Mouse (Mus musculus) neural tube, embryonic 15.5 days (tissue): Measurements from ENCODE around the gene Syt7. TPM values are rescaled to one million over a fixed set of nuclear protein-coding genes. Genes with fewer than 3 reads are reported as not detected.

Experiments
- ATAC-seq: fragments of 200-750 bp; cut with Nextera tagmentation; 2 replicates; pipeline ENCODE4 v1.8.0; 2017; ENCODE audit warnings: mild to moderate bottlenecking, moderate TSS enrichment, moderate library complexity; ENCODE audit not compliant: low FRiP score
- H3K27ac ChIP-seq: fragments of 300-500 bp; sonication (generic); replicated peaks from 2 replicates; pipeline ENCODE4 v1.5.1; 2015; ENCODE audit warnings: mild to moderate bottlenecking, inconsistent platforms
- H3K27me3 ChIP-seq: fragments of 300-500 bp; sonication (generic); replicated peaks from 2 replicates; pipeline ENCODE4 v1.6.1; 2015; ENCODE audit warnings: inconsistent platforms
- H3K36me3 ChIP-seq: fragments of 300-500 bp; sonication (generic); 2 replicates; pipeline ENCODE4 v1.6.1; 2015; ENCODE audit warnings: inconsistent platforms
- H3K4me1 ChIP-seq: fragments of 300-500 bp; sonication (generic); 2 replicates; pipeline ENCODE4 v1.6.1; 2015; ENCODE audit warnings: inconsistent platforms
- H3K4me2 ChIP-seq: fragments of 300-500 bp; sonication (generic); 2 replicates; pipeline ENCODE4 v1.6.1; 2015; ENCODE audit warnings: inconsistent platforms, mild to moderate bottlenecking, moderate library complexity
- H3K4me3 ChIP-seq: fragments of 300-500 bp; sonication (generic); replicated peaks from 2 replicates; pipeline ENCODE4 v1.5.1; 2015; ENCODE audit warnings: mild to moderate bottlenecking, inconsistent platforms
- H3K9ac ChIP-seq: fragments of 300-500 bp; sonication (generic); replicated peaks from 2 replicates; pipeline ENCODE4 v1.6.1; 2015; ENCODE audit warnings: mild to moderate bottlenecking, inconsistent platforms
- H3K9me3 ChIP-seq: fragments of 300-500 bp; sonication (generic); replicated peaks from 2 replicates; pipeline ENCODE4 v1.6.1; 2016; ENCODE audit warnings: inconsistent platforms
- WGBS: fragments of 180-500 bp; shearing (Covaris S2); methylation state at CpG from one replicate; pipeline ENCODE4 v1.1.7; 2015; ENCODE audit warnings: mixed read lengths; 5-methylcytosine and 5-hydroxymethylcytosine counted together
- polyA plus RNA-seq: library from polyadenylated mRNA; unstranded; fragments of >200 nt; fragmentation: Nextera tagmentation; extraction: Ambion mirVana; gene quantifications from 2 replicates; pipeline ENCODE4 v1.2.1, GENCODE M21; 2015

Syt7 gene
- polyA plus RNA-seq, 1 experiment from 2014 or later, result 17.3 TPM

- 81% methylated on average over 6 of the region's 6 CpGs for WGBS
- H3K27me3 ChIP-seq, result 0 out of 2 replicates have a peak, but pooled peaks cover 4% of the 10 kb centered on the region
- no peak overlapping the region for H3K4me2 ChIP-seq
- H3K4me3 ChIP-seq, result no peak overlapping the region
- no peak overlapping the region for H3K27ac ChIP-seq
- no peaks in the 10 kb centered on the region for H3K9me3 ChIP-seq
- no peak overlapping the region for H3K9ac ChIP-seq
- H3K36me3 ChIP-seq, result peaks cover 40% of the 10 kb centered on the region
- no peaks in the 10 kb centered on the region for H3K4me1 ChIP-seq
- ATAC-seq, result no peak
Measured at GRCm38 (mm10) chr19:10449190-10449589, 60.3 kb downstream of the Syt7 start.

GRCm38 (mm10) chr19:10449708-10450107, 60.8 kb downstream of the Syt7 start:
- Histone ChIP-seq H3K4me2 (no peak overlapping the region), H3K4me1 (no peaks in the 10 kb centered on the region), H3K27me3 (peaks cover 9% of the 10 kb centered on the region), H3K27ac (no peak overlapping the region), H3K9ac (no peak overlapping the region), H3K9me3 (no peaks in the 10 kb centered on the region), H3K4me3 (no peak overlapping the region), H3K36me3 (peaks cover 35% of the 10 kb centered on the region)
- WGBS, result 5% methylated on average over 3 of the region's 3 CpGs
- ATAC-seq, result peak; percentile 40

- H3K27me3 ChIP-seq, result peaks cover 51% of the 10 kb centered on the region
- no peak overlapping the region for H3K27ac ChIP-seq
- no peak for ATAC-seq
- H3K4me2 ChIP-seq, result peak overlapping the region; percentile 87; the same call in 1 of the 2 replicates
- peaks cover 28% of the 10 kb centered on the region for H3K4me1 ChIP-seq
- H3K9me3 ChIP-seq, result no peaks in the 10 kb centered on the region
- no peak overlapping the region for H3K4me3 ChIP-seq
- 70% methylated on average over 4 of the region's 4 CpGs for WGBS
- H3K9ac ChIP-seq, result no peak overlapping the region
- H3K36me3 ChIP-seq, result no peaks in the 10 kb centered on the region
Measured at GRCm38 (mm10) chr19:10454718-10455436, 66.0 kb downstream of the Syt7 start.

GRCm38 (mm10) chr19:10455437-10455806, 66.5 kb downstream of the Syt7 start:
- WGBS, result 80% methylated on average over 3 of the region's 3 CpGs

GRCm38 (mm10) chr19:10456752-10457483, 68.0 kb downstream of the Syt7 start, which contains the start of gene Lrrc10b:
Gene Lrrc10b (minus strand): TSS chr19:10457473.
- Histone ChIP-seq H3K27ac (peak within 1 kb of the TSS; percentile 30), H3K4me1 (peaks cover 28% of the 10 kb centered on the region), H3K9ac (peak within 1 kb of the TSS; percentile 40), H3K4me3 (peak within 1 kb of the TSS; percentile 45), H3K36me3 (no peaks in the 10 kb centered on the region), H3K4me2 (peak within 1 kb of the TSS; percentile 87), H3K27me3 (peaks cover 62% of the 10 kb centered on the region), H3K9me3 (no peaks in the 10 kb centered on the region)
- peak; percentile 82 for ATAC-seq
- under 1% methylated on average over 94 of the region's 96 CpGs for WGBS

More at GRCm38 (mm10) chr19:10455437-10455806, 66.5 kb downstream of the Syt7 start:
- H3K4me3 ChIP-seq, result 0 out of 2 replicates have a peak overlapping the region, but pooled peaks have one; percentile 1
- no peak overlapping the region for H3K9ac ChIP-seq
- no peak for ATAC-seq
- H3K9me3 ChIP-seq, result no peaks in the 10 kb centered on the region
- H3K27me3 ChIP-seq, result peaks cover 54% of the 10 kb centered on the region
- peaks cover 28% of the 10 kb centered on the region for H3K4me1 ChIP-seq
- peak overlapping the region; percentile 87; the same call in 1 of the 2 replicates for H3K4me2 ChIP-seq
- no peaks in the 10 kb centered on the region for H3K36me3 ChIP-seq
- no peak overlapping the region for H3K27ac ChIP-seq

- H3K4me1 ChIP-seq, result peaks cover 28% of the 10 kb centered on the region
- no peaks in the 10 kb centered on the region for H3K36me3 ChIP-seq
- WGBS, result under 1% methylated on average over 34 of the region's 34 CpGs
- peaks cover 64% of the 10 kb centered on the region for H3K27me3 ChIP-seq
- H3K4me3 ChIP-seq, result peak overlapping the region; percentile 45
- peak; percentile 90 for ATAC-seq
- H3K9me3 ChIP-seq, result no peaks in the 10 kb centered on the region
- peak overlapping the region; percentile 30; the same call in 1 of the 2 replicates for H3K27ac ChIP-seq
- H3K4me2 ChIP-seq, result peak overlapping the region; percentile 87
- peak overlapping the region; percentile 40 for H3K9ac ChIP-seq
Measured at GRCm38 (mm10) chr19:10457484-10457800, 68.6 kb downstream of the Syt7 start.

- 27% methylated on average over 8 of the region's 8 CpGs for WGBS
- Histone ChIP-seq H3K9me3 (no peaks in the 10 kb centered on the region), H3K9ac (no peak overlapping the region), H3K27ac (no peak overlapping the region), H3K4me3 (peak overlapping the region; percentile 45), H3K4me2 (peak overlapping the region; percentile 87), H3K4me1 (peaks cover 28% of the 10 kb centered on the region), H3K27me3 (peaks cover 66% of the 10 kb centered on the region), H3K36me3 (no peaks in the 10 kb centered on the region)
- peak; percentile 11; the same call in 1 of the 2 replicates for ATAC-seq
Measured at GRCm38 (mm10) chr19:10458096-10458495, 69.2 kb downstream of the Syt7 start.

GRCm38 (mm10) chr19:10459907-10460306, 71.0 kb downstream of the Syt7 start:
- no peaks in the 10 kb centered on the region for H3K36me3 ChIP-seq
- H3K27me3 ChIP-seq, result peaks cover 58% of the 10 kb centered on the region
- WGBS, result 45% methylated on average over 11 of the region's 11 CpGs
- H3K4me3 ChIP-seq, result no peak overlapping the region
- no peak overlapping the region for H3K27ac ChIP-seq
- H3K9ac ChIP-seq, result no peak overlapping the region
- H3K4me2 ChIP-seq, result no peak overlapping the region
- no peaks in the 10 kb centered on the region for H3K9me3 ChIP-seq
- ATAC-seq, result no peak
- H3K4me1 ChIP-seq, result peaks cover 28% of the 10 kb centered on the region

- no peaks in the 10 kb centered on the region for H3K36me3 ChIP-seq
- H3K27ac ChIP-seq, result no peak overlapping the region
- no peak overlapping the region for H3K4me3 ChIP-seq
- peaks cover 18% of the 10 kb centered on the region for H3K4me1 ChIP-seq
- no peak overlapping the region for H3K4me2 ChIP-seq
- no peak overlapping the region for H3K9ac ChIP-seq
- 46% methylated on average over 7 of the region's 7 CpGs for WGBS
- H3K9me3 ChIP-seq, result no peaks in the 10 kb centered on the region
- ATAC-seq, result no peak
- peaks cover 41% of the 10 kb centered on the region for H3K27me3 ChIP-seq
Measured at GRCm38 (mm10) chr19:10461584-10461983, 72.7 kb downstream of the Syt7 start.

GRCm38 (mm10) chr19:10464427-10464826, 75.5 kb downstream of the Syt7 start:
- no peak overlapping the region for H3K27ac ChIP-seq
- WGBS, result 13% methylated on average over 4 of the region's 4 CpGs
- no peak for ATAC-seq
- H3K4me2 ChIP-seq, result no peak overlapping the region
- H3K4me1 ChIP-seq, result no peaks in the 10 kb centered on the region
- H3K4me3 ChIP-seq, result no peak overlapping the region
- no peak overlapping the region for H3K9ac ChIP-seq
- no peaks in the 10 kb centered on the region for H3K36me3 ChIP-seq
- H3K9me3 ChIP-seq, result no peaks in the 10 kb centered on the region
- peaks cover 22% of the 10 kb centered on the region for H3K27me3 ChIP-seq

GRCm38 (mm10) chr19:10469171-10469658, 80.3 kb downstream of the Syt7 start:
- Histone ChIP-seq H3K27ac (no peak overlapping the region), H3K4me1 (no peaks in the 10 kb centered on the region), H3K36me3 (no peaks in the 10 kb centered on the region), H3K4me2 (no peak overlapping the region), H3K9me3 (no peaks in the 10 kb centered on the region), H3K27me3 (no peaks in the 10 kb centered on the region), H3K4me3 (no peak overlapping the region), H3K9ac (no peak overlapping the region)
- ATAC-seq, result no peak
- 62% methylated on average over 8 of the region's 8 CpGs for WGBS

- no peaks in the 10 kb centered on the region for H3K36me3 ChIP-seq
- no peaks in the 10 kb centered on the region for H3K4me1 ChIP-seq
- no peak overlapping the region for H3K4me3 ChIP-seq
- no peak overlapping the region for H3K4me2 ChIP-seq
- no peaks in the 10 kb centered on the region for H3K9me3 ChIP-seq
- H3K9ac ChIP-seq, result no peak overlapping the region
- WGBS, result 78% methylated on average over 3 of the region's 3 CpGs
- ATAC-seq, result no peak
- H3K27ac ChIP-seq, result no peak overlapping the region
- no peaks in the 10 kb centered on the region for H3K27me3 ChIP-seq
Measured at GRCm38 (mm10) chr19:10472958-10473357, 84.1 kb downstream of the Syt7 start.
